Mouse (Mus musculus) embryonic facial prominence, embryonic 13.5 days (tissue): Measurements from ENCODE around the gene Zfp598. TPM values are rescaled to one million over a fixed set of nuclear protein-coding genes. Genes with fewer than 3 reads are reported as not detected.
"Not testable (repeated sequence)": the region's sequence is repeated elsewhere in the genome, so short reads cannot be mapped to it uniquely, and the experiment has no call there.

Source experiments
- ATAC-seq: fragments of 200-750 bp; cut with Nextera tagmentation; 2 replicates; pipeline ENCODE4 v1.8.0; 2017; ENCODE audit warnings: low read depth; ENCODE audit not compliant: insufficient number of reproducible peaks, insufficient read depth, low FRiP score, low TSS enrichment
- H3K27ac ChIP-seq: fragments of 300-500 bp; sonication (generic); 2 replicates; pipeline ENCODE4 v1.5.1; 2015; ENCODE audit warnings: moderate library complexity, mild to moderate bottlenecking, inconsistent platforms
- H3K27me3 ChIP-seq: fragments of 300-500 bp; sonication (generic); 2 replicates; pipeline ENCODE4 v1.6.1; 2015; ENCODE audit warnings: mild to moderate bottlenecking, inconsistent platforms
- H3K36me3 ChIP-seq: fragments of 300-500 bp; sonication (generic); 2 replicates; pipeline ENCODE4 v1.6.1; 2015; ENCODE audit warnings: mild to moderate bottlenecking, inconsistent platforms
- H3K4me1 ChIP-seq: fragments of 300-500 bp; sonication (generic); 2 replicates; pipeline ENCODE4 v1.6.1; 2015; ENCODE audit warnings: inconsistent platforms
- H3K4me2 ChIP-seq: fragments of 300-500 bp; sonication (generic); 2 replicates; pipeline ENCODE4 v1.6.1; 2015; ENCODE audit warnings: moderate library complexity, mild to moderate bottlenecking, inconsistent platforms
- H3K4me3 ChIP-seq: fragments of 300-500 bp; sonication (generic); 2 replicates; pipeline ENCODE4 v1.5.1; 2015; ENCODE audit warnings: mild to moderate bottlenecking, inconsistent platforms
- H3K9ac ChIP-seq: fragments of 300-500 bp; sonication (generic); 2 replicates; pipeline ENCODE4 v1.6.1; 2015; ENCODE audit warnings: mild to moderate bottlenecking, inconsistent platforms
- H3K9me3 ChIP-seq: fragments of 300-500 bp; sonication (generic); 2 replicates; pipeline ENCODE4 v1.6.1; 2016; ENCODE audit warnings: inconsistent platforms
- WGBS: fragments of 180-500 bp; shearing (Covaris S2); methylation state at CpG from one replicate; pipeline ENCODE4 v1.1.7; 2015; ENCODE audit warnings: mixed read lengths; 5-methylcytosine and 5-hydroxymethylcytosine counted together
- polyA plus RNA-seq: library from polyadenylated mRNA; unstranded; fragments of >200 nt; fragmentation: Nextera tagmentation; extraction: Ambion mirVana; gene quantifications from 2 replicates; pipeline ENCODE4 v1.2.1, GENCODE M21; 2015

The Zfp598 gene
- polyA plus RNA-seq, 1 experiment from 2014 or later, result 21.4 TPM

DNA sequence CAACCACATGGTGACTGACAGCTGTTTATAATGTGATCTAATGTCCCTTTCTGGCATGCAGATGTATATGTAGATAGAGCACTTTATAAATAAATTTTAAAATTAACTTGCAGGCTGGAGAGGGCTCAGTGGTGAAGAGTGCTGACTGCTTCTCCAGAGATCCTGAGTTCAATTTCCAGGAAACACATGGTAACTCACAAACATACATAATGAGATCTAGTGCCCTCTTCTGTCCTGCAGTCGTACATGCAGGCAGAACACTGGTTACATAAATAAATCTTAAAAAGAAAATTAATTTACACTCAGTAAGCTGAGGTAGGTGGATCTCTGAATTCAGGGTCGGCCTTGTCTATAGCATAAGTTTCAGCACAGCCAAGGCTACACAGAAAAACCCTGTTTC, 39.2 kb downstream of the Zfp598 start:
- H3K4me1 ChIP-seq, result peaks cover 21% of the 10 kb centered on the region
- 34% methylated on average over 2 of the region's 2 CpGs for WGBS
- no peaks in the 10 kb centered on the region for H3K27me3 ChIP-seq
- H3K9me3 ChIP-seq, result no peaks in the 10 kb centered on the region
- H3K4me3 ChIP-seq, result no peak overlapping the region
- no peak for ATAC-seq
- H3K27ac ChIP-seq, result no peak overlapping the region
- H3K9ac ChIP-seq, result no peak overlapping the region
- H3K4me2 ChIP-seq, result no peak overlapping the region
- peaks cover 19% of the 10 kb centered on the region for H3K36me3 ChIP-seq

DNA sequence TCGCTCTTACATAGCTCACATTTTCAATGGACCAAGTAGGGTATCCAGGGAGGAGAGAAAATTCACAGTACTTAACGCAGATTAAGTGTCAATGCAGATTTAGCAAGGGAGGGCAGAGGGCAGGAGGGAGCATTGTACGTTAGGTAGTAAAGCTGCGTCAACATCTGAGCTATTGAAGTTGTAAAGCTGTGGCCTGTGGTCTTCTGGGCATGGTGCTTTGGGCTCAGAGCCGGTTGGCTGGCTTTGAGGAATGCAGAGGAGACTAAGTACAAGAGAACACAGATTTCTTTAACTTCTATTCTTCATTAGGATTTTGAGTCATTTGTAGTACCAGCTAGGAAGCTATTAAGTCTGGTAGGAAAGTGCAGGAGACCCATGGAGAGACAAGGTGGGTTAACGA, 46.1 kb downstream of the Zfp598 start:
- Histone ChIP-seq H3K9me3 (no peaks in the 10 kb centered on the region), H3K4me2 (no peak overlapping the region), H3K27me3 (no peaks in the 10 kb centered on the region), H3K4me3 (no peak overlapping the region), H3K36me3 (peaks cover 33% of the 10 kb centered on the region), H3K27ac (no peak overlapping the region), H3K4me1 (peaks cover 6% of the 10 kb centered on the region), H3K9ac (no peak overlapping the region)
- WGBS, result 77% methylated on average over 6 of the region's 6 CpGs
- ATAC-seq, result no peak

DNA sequence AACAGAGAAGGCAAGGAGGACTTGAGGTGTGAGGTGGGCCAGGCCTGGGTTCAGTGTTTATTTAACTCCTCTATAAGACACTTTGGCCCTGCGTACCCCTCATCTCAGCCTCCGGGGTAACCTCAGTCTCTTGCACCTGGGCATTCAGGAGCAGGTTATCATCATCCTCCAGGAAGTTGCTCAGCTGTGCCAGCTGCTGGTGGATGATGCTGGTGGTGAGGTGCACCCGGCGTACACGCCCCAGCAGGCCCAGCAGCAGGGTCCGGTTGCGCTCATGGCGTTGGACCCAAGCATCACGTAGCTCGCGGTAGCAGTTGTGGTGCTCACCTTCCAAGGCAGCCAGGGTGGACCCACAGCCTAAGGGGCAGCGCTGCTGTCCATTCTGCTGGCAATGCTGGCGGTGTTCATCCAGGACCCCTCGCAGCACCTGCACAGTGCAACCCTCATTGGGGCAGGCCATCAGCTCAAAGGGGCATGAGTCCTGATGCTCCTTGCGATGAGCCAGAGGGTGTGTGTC, 46.7 kb downstream of the Zfp598 start:
- H3K9ac ChIP-seq, result no peak overlapping the region
- WGBS, result 94% methylated on average over 15 of the region's 15 CpGs
- H3K9me3 ChIP-seq, result no peaks in the 10 kb centered on the region
- no peak for ATAC-seq
- H3K4me1 ChIP-seq, result peaks cover 8% of the 10 kb centered on the region
- no peaks in the 10 kb centered on the region for H3K27me3 ChIP-seq
- no peak overlapping the region for H3K4me2 ChIP-seq
- peaks cover 35% of the 10 kb centered on the region for H3K36me3 ChIP-seq
- H3K27ac ChIP-seq, result no peak overlapping the region
- H3K4me3 ChIP-seq, result no peak overlapping the region

DNA sequence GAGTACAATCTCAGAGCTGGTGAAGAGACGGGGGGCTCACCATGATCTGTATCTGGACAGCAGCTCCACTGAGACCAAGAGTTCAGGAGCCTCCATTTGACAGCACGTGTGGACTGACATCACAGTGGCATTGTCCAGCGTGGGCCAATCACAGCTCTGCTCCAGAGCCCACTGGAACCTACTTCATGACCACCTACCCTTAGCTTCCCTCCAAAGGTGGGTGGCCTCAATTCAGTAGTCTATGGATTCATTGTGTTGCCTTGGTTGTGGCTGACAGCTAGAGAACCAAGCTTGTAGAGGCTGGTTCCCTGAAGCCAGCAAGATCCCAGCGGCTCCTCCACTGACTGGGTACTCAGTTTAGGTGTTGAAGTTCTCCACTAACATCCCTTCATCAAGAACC, 48.5 kb downstream of the Zfp598 start, which contains the start of the genes Rnf151 and Rps2:
Gene Rnf151, minus strand, starts transcription at position 121 of the 400 bp plus-strand sequence.
Gene Rps2, plus strand, starts transcription at position 174 of the 400 bp plus-strand sequence.
- peak within 1 kb of the TSS; percentile 89 for H3K4me2 ChIP-seq
- H3K4me3 ChIP-seq, result peak within 1 kb of the TSS; percentile 91
- H3K9me3 ChIP-seq, result no peaks in the 10 kb centered on the region
- H3K9ac ChIP-seq, result peak within 1 kb of the TSS; percentile 97
- peaks cover 49% of the 10 kb centered on the region for H3K36me3 ChIP-seq
- H3K4me1 ChIP-seq, result peaks cover 25% of the 10 kb centered on the region
- ATAC-seq, result no peak
- H3K27ac ChIP-seq, result no peak within 1 kb of the TSS
- WGBS, result 84% methylated on average over 4 of the region's 4 CpGs
- H3K27me3 ChIP-seq, result no peaks in the 10 kb centered on the region

DNA sequence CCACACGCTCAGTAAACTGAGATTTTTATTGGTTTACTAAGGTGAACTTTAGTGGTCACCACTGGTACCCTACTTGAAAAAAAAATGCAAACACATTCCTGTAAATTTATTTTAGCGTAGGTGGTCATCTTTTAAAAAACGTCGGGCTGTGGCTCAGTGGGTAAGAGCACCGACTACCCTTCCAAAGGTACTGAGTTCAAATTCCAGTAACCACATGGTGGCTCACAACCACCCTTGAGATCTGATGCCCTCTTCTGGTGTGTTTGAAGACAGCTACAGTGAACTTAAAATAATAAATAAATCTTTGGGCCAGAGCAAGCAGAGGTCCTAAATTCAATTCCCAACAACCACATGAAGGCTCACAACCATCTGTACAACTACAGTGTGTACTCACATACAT, 49.5 kb downstream of the Zfp598 start:
- H3K27me3 ChIP-seq, H3K27ac ChIP-seq, H3K9me3 ChIP-seq, ATAC-seq: not testable (repeated sequence)
- peak overlapping the region; percentile 89 for H3K4me2 ChIP-seq
- 68% methylated on average over 5 of the region's 5 CpGs for WGBS
- peaks cover 32% of the 10 kb centered on the region for H3K4me1 ChIP-seq
- H3K4me3 ChIP-seq, result peak overlapping the region; percentile 91
- peak overlapping the region; percentile 97 for H3K9ac ChIP-seq
- peaks cover 49% of the 10 kb centered on the region for H3K36me3 ChIP-seq

DNA sequence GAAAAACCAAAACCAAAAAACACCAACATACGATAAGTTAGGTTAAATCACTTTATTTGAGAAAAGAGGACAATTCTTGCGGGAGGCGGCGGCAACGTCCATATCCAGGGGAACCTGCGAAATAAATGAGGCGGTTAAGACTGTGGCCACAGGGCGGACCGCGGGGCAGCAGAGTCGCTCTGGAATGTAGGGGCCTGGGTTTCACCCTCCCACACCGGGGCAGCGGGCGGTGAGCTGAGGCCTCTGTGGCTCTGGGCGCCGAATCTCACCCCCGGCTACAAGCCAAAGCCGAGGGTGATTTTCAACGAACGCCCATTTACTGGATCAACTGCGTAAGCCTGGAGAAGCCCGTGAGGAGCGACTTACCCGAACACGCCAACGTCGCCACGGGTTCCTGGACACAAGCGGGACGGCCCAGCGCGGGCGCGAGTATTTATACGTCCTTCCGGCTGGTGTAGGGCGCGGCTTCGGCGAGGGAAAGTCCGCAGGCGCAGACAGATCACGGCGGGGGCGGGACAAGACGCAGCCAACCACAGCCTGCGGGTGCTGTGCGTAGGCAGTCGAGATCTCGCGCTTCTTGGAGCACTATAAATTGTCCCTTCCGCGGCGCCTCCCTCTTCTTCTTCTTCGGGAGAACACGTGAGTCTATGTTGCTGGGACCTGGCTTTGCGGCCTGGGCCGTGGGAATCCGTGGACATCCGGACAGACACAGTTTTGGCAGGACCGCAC, 50.2 kb downstream of the Zfp598 start:
- under 1% methylated on average over 61 of the region's 61 CpGs for WGBS
- Histone ChIP-seq H3K27ac (peak overlapping the region; percentile 83), H3K27me3 (no peaks in the 10 kb centered on the region), H3K4me1 (peaks cover 32% of the 10 kb centered on the region), H3K4me2 (peak overlapping the region; percentile 89), H3K36me3 (peaks cover 49% of the 10 kb centered on the region), H3K9me3 (no peaks in the 10 kb centered on the region), H3K4me3 (peak overlapping the region; percentile 91), H3K9ac (peak overlapping the region; percentile 97)
- ATAC-seq, result peak; percentile 97

DNA sequence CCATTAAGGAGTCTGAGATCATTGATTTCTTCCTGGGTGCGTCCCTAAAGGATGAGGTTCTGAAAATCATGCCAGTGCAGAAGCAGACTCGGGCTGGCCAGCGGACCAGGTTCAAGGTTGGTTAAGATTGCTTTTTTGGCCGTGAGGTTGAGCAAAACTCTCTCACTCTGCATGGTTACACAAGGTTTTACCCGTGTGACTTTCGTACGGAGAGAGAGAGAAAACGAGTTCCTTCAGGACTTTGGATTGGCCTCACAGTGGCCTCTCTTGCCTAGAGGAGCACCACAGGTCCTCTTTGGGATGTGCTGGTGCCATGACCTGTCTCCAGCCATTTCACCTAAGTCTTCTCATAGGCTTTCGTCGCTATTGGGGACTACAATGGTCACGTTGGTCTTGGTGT, 51.1 kb downstream of the Zfp598 start:
- not testable (repeated sequence) for H3K9me3 ChIP-seq, ATAC-seq, H3K27me3 ChIP-seq
- Histone ChIP-seq H3K4me1 (peaks cover 32% of the 10 kb centered on the region), H3K27ac (peak overlapping the region; percentile 83; the same call in 1 of the 2 replicates), H3K4me3 (peak overlapping the region; percentile 91), H3K36me3 (peaks cover 44% of the 10 kb centered on the region), H3K4me2 (peak overlapping the region; percentile 89), H3K9ac (peak overlapping the region; percentile 97)
- 1% methylated on average over 11 of the region's 11 CpGs for WGBS

DNA sequence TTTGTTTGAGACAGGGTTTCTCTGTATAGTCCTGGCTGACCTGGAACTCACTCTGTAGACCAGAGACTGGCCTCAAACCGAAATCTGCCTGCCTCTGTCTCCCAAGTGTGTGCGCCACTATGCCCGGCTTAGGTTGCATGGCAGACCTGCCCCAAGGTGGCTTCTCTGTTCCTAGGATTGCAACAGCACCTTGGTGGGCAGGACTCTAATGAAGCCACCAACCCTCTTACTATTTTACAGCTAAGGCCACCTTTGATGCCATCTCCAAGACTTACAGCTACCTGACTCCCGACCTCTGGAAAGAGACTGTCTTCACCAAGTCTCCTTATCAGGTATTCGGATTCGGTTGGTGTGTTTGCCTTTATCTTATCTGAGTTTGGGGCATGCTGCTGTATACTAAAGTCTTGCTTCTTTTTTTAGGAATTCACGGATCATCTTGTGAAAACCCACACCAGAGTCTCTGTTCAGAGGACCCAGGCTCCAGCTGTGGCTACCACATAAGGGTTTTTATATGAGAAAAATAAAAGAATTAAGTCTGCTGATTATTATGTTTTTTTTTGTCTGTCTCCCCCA, 52.0 kb downstream of the Zfp598 start:
- Histone ChIP-seq H3K36me3 (peaks cover 37% of the 10 kb centered on the region), H3K4me2 (peak overlapping the region; percentile 89), H3K4me3 (peak overlapping the region; percentile 91), H3K4me1 (peaks cover 32% of the 10 kb centered on the region), H3K9ac (peak overlapping the region; percentile 73)
- H3K27ac ChIP-seq, ATAC-seq, H3K27me3 ChIP-seq, H3K9me3 ChIP-seq: not testable (repeated sequence)
- WGBS, result 66% methylated on average over 7 of the region's 7 CpGs

DNA sequence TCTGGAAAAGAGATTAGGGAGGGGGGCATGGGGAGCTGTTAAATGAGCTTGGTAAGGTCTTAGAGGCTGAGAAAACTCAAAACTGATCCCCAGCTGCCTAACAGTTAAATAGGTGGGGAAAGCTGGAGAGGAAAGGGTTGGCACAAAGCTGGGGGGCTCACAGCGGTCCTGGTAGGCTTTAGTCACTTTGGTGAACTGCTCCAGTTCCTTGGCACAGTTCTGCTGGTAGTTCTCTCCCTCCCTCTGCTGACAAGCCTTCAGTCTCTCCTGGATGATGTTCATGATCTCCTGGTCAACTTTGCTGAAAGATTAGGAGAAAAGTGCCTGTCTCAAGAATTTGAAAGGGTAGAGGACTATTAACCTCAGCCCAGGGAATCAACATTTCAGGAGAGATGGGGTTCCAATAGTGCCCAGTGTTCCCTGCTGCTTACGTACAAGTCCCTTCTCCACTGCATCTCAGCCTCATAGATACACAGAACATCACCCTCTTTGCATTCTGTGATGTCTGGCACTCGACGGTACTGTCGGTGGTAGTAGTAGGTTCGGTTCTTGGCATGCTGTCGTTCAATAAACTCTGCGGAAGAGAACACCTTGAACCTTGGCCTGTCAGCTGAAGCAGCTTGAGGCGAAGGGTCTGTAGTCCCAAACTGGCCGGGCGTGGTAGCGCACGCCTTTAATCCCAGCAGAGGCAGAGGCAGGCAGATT, 52.9 kb downstream of the Zfp598 start:
- H3K4me3 ChIP-seq, result peak overlapping the region; percentile 91

DNA sequence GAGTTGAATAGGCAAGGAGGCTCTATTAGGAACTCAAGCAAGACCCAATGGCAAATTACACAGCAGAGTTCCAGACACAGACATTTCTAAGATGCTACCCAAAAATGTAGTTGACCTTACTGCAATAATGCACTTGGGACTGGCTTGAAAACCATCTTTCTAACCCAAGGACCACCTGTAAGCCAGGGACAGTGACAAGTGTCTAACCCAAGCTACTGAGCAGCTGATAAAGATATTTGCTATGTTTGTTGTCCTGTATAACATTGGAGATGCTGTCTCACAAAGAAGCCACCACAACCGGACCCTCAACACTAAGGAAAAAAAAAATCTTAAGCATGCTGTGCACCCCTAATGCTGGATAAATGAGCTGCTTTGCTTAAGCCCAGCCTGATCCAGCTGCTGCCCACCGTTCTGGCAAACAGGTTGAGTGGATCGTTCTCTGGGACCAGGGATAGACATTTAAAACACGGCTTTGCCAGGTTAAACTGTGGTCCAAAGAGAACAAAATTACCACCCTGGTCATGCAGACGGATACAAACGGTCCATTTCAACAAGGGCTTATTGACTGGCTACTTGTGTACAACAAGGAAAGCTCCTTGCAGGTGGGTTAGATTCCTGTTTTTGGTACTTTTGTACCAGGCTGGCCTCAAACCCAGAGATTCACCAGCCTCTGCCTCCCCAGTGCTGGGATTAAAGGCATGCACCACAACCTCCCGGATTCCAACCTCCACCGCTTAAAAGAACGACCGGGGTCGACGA, 53.8 kb downstream of the Zfp598 start:
- Histone ChIP-seq H3K9ac (peak overlapping the region; percentile 97), H3K27me3 (no peaks in the 10 kb centered on the region), H3K4me2 (peak overlapping the region; percentile 89), H3K9me3 (no peaks in the 10 kb centered on the region), H3K27ac (peak overlapping the region; percentile 85), H3K4me3 (peak overlapping the region; percentile 83), H3K36me3 (peaks cover 20% of the 10 kb centered on the region), H3K4me1 (peaks cover 32% of the 10 kb centered on the region)
- WGBS, result 3% methylated on average over 12 of the region's 12 CpGs
- no peak for ATAC-seq

More for the DNA sequence above, 52.9 kb downstream of the Zfp598 start:
- Histone ChIP-seq H3K27ac (peak overlapping the region; percentile 33; the same call in 1 of the 2 replicates), H3K4me1 (peaks cover 32% of the 10 kb centered on the region), H3K36me3 (peaks cover 28% of the 10 kb centered on the region), H3K9ac (peak overlapping the region; percentile 54), H3K9me3 (no peaks in the 10 kb centered on the region), H3K4me2 (peak overlapping the region; percentile 89), H3K27me3 (no peaks in the 10 kb centered on the region)
- ATAC-seq, result no peak
- 37% methylated on average over 13 of the region's 13 CpGs for WGBS

DNA sequence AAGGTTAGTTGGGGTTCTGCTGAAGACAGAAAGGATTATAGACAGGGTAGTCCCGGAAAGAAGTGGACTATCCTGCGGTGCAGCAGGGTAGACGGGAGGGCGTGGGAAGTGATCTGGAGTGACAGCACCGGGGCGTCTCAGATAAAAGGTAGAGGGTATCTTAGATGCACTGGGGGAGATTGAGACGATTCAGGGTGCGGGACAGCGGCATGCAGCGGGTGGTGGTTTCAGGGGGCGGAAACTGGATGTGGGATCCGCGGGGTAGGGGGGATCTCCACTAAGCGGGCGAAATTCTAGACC, 54.3 kb downstream of the Zfp598 start:
- under 1% methylated on average over 15 of the region's 15 CpGs for WGBS
- H3K9ac ChIP-seq, result peak overlapping the region; percentile 97
- H3K4me3 ChIP-seq, result peak overlapping the region; percentile 83
- H3K36me3 ChIP-seq, result peaks cover 16% of the 10 kb centered on the region
- H3K4me1 ChIP-seq, result peaks cover 28% of the 10 kb centered on the region
- peak overlapping the region; percentile 85 for H3K27ac ChIP-seq
- H3K9me3 ChIP-seq, result no peaks in the 10 kb centered on the region
- H3K27me3 ChIP-seq, result no peaks in the 10 kb centered on the region
- peak overlapping the region; percentile 89 for H3K4me2 ChIP-seq
- no peak for ATAC-seq
